Mouse (Mus musculus): ENCODE results near the gene Gm48551.

DNA sequence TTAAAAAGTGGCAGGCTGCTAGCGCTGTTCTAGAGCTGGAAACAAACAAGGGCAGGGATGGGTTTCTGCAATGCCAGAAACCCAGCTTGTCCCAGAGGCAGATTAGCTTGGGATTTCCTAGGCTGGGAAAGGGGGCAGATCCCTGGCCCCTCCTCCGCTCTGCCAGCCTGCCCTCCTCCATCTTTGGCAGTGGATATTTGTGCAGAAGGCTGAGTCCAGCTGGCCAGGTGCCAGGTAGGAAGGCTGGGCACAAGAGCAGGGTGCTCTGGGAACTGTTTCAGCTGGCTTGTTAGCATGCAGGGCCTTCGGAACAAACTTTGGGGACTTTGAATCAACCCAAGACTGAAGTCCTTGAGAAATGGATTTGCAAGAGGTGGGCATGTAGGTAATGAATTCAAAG is 51.2 kb downstream of the Gm48551 start:
- TF ChIP-seq CTCF (IDR thresholded peaks at IDR 0.05; ENCODE audit: extremely low read depth, insufficient read length, insufficient replicate concordance, low read depth, low read length) (no peak), POLR2A (IDR thresholded peaks at IDR 0.05; ENCODE audit: low read depth, low read length) (no peak)

All from small intestine, adult 2 months (tissue).